Mouse (Mus musculus): ENCODE data around the gene Saxo2. TPM values are rescaled to one million over a fixed set of nuclear protein-coding genes. Genes with fewer than 3 reads are reported as not detected.

The Saxo2 gene
- 0.32 and 0.36 TPM in 2 replicates for polyA plus RNA-seq (2012; rRNA removed)

DNA sequence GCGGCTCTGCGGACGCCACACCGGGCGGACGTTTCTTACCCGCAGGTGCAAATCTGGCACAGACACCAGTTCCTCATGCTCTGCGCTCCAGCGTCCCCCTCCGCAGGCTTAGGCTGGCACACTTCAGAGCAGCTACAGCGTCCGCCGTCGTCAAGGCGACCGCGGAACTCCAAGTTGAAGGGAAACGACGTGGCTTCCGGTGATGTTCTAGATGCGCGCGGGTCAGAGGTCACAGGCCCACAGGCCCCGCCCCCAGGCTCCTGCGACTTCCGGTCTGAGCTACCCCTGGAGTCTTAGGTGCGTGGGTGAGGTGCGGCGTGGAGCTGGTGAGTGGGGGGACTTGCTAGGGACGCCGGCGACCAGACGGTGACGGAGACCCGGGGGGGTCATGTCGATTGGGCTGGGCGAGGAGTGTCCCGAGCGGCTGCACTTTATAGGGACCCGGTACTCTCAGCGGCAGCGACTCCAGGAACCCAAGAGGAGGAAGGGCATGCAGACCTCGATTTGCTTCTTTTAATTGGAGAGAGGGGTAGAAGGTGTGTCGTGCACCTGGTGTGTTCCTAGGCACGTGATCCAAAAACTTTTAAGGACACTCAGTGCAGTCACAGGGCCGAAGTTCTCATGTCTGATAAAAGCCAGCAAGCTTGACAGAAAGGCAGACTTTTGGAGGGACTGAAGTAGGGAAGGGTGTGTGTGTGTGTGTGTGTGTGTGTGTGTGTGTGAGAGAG is at the start of gene Saxo2, which contains the start of gene Efl1:
Gene Saxo2, minus strand, starts transcription at position 176 of the 728 bp plus-strand sequence.
Gene Efl1, plus strand, starts transcription at position 262 of the 728 bp plus-strand sequence.

Other genes with a start within 250 kb of the Saxo2 start
- gene Efl1, start 86 bp upstream of the Saxo2 start, polyA plus RNA-seq (2012; rRNA removed): 2.9 and 3.3 TPM in 2 replicates
- 1.2 and 1.3 TPM in 2 replicates for gene Mex3b, start 218.8 kb upstream of the Saxo2 start, polyA plus RNA-seq (2012; rRNA removed)

Data from liver, embryonic 18 days (tissue).